Mouse (Mus musculus) forebrain, embryonic 11.5 days (tissue): ENCODE data around the gene Oit1. TPM values are rescaled to one million over a fixed set of nuclear protein-coding genes. Genes with fewer than 3 reads are reported as not detected.

Experiments
- ATAC-seq: fragments of 200-750 bp; cut with Nextera tagmentation; replicated peaks from 2 replicates; pipeline ENCODE4 v1.8.0; 2017; ENCODE audit warnings: moderate TSS enrichment; ENCODE audit not compliant: low FRiP score
- DNase-seq: peaks from one replicate; pipeline ENCODE4 v3.0.0-alpha.2; 2017; ENCODE audit warnings: low spot score
- H3K27ac ChIP-seq: fragments of 300-500 bp; sonication (generic); 2 replicates; pipeline ENCODE4 v1.5.1; 2014; ENCODE audit warnings: low read depth, low read length
- H3K27me3 ChIP-seq: fragments of 300-500 bp; sonication (generic); 2 replicates; pipeline ENCODE4 v1.6.1; 2014; ENCODE audit warnings: mild to moderate bottlenecking, low read length, mixed read lengths; ENCODE audit not compliant: control insufficient read depth, insufficient read depth
- H3K36me3 ChIP-seq: fragments of 300-500 bp; sonication (generic); 2 replicates; pipeline ENCODE4 v1.6.1; 2014; ENCODE audit warnings: mild to moderate bottlenecking, low read length, moderate library complexity, mixed read lengths; ENCODE audit not compliant: control insufficient read depth, insufficient read depth
- H3K4me1 ChIP-seq: fragments of 300-500 bp; sonication (generic); replicated peaks from 2 replicates; pipeline ENCODE4 v1.6.1; 2014; ENCODE audit warnings: low read length, mixed read lengths; ENCODE audit not compliant: control insufficient read depth, insufficient read depth
- H3K4me2 ChIP-seq: fragments of 300-500 bp; sonication (generic); 2 replicates; pipeline ENCODE4 v1.6.1; 2014; ENCODE audit warnings: low read depth, mild to moderate bottlenecking, low read length, moderate library complexity, mixed read lengths; ENCODE audit not compliant: severe bottlenecking
- H3K4me3 ChIP-seq: fragments of 300-500 bp; sonication (generic); 2 replicates; pipeline ENCODE4 v1.5.1; 2014; ENCODE audit warnings: low read depth, low read length
- H3K9ac ChIP-seq: fragments of 300-500 bp; sonication (generic); 2 replicates; pipeline ENCODE4 v1.6.1; 2014; ENCODE audit warnings: low read length
- H3K9me3 ChIP-seq: fragments of 300-500 bp; sonication (generic); 2 replicates; pipeline ENCODE4 v1.6.1; 2016; ENCODE audit warnings: low read length, mixed read lengths; ENCODE audit not compliant: control insufficient read depth
- WGBS: fragments of 180-500 bp; shearing (Covaris S2); extraction: QIAGEN DNeasy Blood & Tissue Kit; methylation state at CpG from one replicate; pipeline ENCODE4 v1.1.7; 2014; 5-methylcytosine and 5-hydroxymethylcytosine counted together
- polyA plus RNA-seq: library from polyadenylated mRNA; unstranded; fragments of >200 nt; fragmentation: Nextera tagmentation; extraction: Ambion mirVana; gene quantifications from 2 replicates; pipeline ENCODE4 v1.2.1, GENCODE M21; 2014

Oit1 gene
- polyA plus RNA-seq, 1 experiment from 2014 or later = not detected

GRCm38 (mm10) chr14:8348927-8349326 lies 29.6 kb downstream of the Oit1 start:
- WGBS = 82% methylated on average over 9 of the region's 9 CpGs
- H3K27me3 ChIP-seq = no peaks in the 10 kb centered on the region
- no peak overlapping the region for H3K4me3 ChIP-seq
- no peak for ATAC-seq
- H3K4me1 ChIP-seq = no peaks in the 10 kb centered on the region
- no peak for DNase-seq
- H3K9me3 ChIP-seq = no peaks in the 10 kb centered on the region
- H3K9ac ChIP-seq = no peak overlapping the region
- H3K27ac ChIP-seq = no peak overlapping the region
- H3K36me3 ChIP-seq = no peaks in the 10 kb centered on the region
- no peak overlapping the region for H3K4me2 ChIP-seq

GRCm38 (mm10) chr14:8346255-8346997 lies 32.1 kb downstream of the Oit1 start:
- H3K9me3 ChIP-seq = no peaks in the 10 kb centered on the region
- DNase-seq (peak; percentile 88), ATAC-seq (peak; percentile 29; the same call in 1 of the 2 replicates)
- H3K36me3 ChIP-seq = no peaks in the 10 kb centered on the region
- no peak overlapping the region for H3K9ac ChIP-seq
- no peaks in the 10 kb centered on the region for H3K27me3 ChIP-seq
- H3K4me3 ChIP-seq = no peak overlapping the region
- 22% methylated on average over 7 of the region's 7 CpGs for WGBS
- no peak overlapping the region for H3K4me2 ChIP-seq
- H3K27ac ChIP-seq = no peak overlapping the region
- no peaks in the 10 kb centered on the region for H3K4me1 ChIP-seq

- H3K4me3 ChIP-seq = no peak overlapping the region
- ATAC-seq (no peak), DNase-seq (no peak)
- H3K4me1 ChIP-seq = no peaks in the 10 kb centered on the region
- no peak overlapping the region for H3K27ac ChIP-seq
- no peak overlapping the region for H3K9ac ChIP-seq
- H3K36me3 ChIP-seq = no peaks in the 10 kb centered on the region
- no peak overlapping the region for H3K4me2 ChIP-seq
- H3K27me3 ChIP-seq = no peaks in the 10 kb centered on the region
- no peaks in the 10 kb centered on the region for H3K9me3 ChIP-seq
- 68% methylated on average over 4 of the region's 4 CpGs for WGBS
These were observed 33.0 kb downstream of the Oit1 start for GRCm38 (mm10) chr14:8345566-8345965.

GRCm38 (mm10) chr14:8342509-8343106 lies 35.9 kb downstream of the Oit1 start:
- Histone ChIP-seq H3K36me3 (no peaks in the 10 kb centered on the region), H3K9ac (no peak overlapping the region), H3K4me1 (no peaks in the 10 kb centered on the region), H3K4me2 (no peak overlapping the region), H3K27ac (no peak overlapping the region), H3K4me3 (no peak overlapping the region), H3K27me3 (no peaks in the 10 kb centered on the region), H3K9me3 (no peaks in the 10 kb centered on the region)
- 81% methylated on average over 4 of the region's 5 CpGs for WGBS
- ATAC-seq = no peak
- DNase-seq = no peak

- Histone ChIP-seq H3K27me3 (no peaks in the 10 kb centered on the region), H3K36me3 (no peaks in the 10 kb centered on the region), H3K4me1 (no peaks in the 10 kb centered on the region), H3K4me3 (no peak overlapping the region), H3K27ac (no peak overlapping the region), H3K4me2 (no peak overlapping the region), H3K9ac (no peak overlapping the region), H3K9me3 (no peaks in the 10 kb centered on the region)
- DNase-seq (no peak), ATAC-seq (no peak)
- WGBS = 76% methylated on average over 4 of the region's 4 CpGs
These were observed 38.3 kb downstream of the Oit1 start for GRCm38 (mm10) chr14:8340226-8340625.

DNA sequence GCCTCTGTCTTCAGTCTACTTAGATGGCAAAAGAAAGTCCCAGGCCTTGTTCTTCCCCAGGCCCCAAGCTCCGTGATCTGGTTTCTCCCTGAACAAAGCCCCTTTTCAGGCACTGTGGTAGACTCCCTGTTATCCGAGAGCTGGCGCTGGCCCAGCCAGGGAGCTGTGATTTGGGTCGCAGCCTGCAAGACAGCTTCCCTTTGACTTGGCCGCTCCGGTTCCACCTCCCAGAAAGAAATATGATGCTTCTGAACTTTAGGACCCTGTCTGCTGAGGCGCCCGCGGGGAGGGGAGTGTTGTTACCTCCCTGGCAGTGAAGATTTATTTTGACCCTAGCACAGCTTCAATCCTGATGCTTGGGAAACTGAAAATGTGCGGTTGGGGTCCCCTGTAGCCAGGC lies 42.6 kb downstream of the Oit1 start:
- no peak for DNase-seq
- H3K27ac ChIP-seq = no peak overlapping the region
- ATAC-seq = no peak

DNA sequence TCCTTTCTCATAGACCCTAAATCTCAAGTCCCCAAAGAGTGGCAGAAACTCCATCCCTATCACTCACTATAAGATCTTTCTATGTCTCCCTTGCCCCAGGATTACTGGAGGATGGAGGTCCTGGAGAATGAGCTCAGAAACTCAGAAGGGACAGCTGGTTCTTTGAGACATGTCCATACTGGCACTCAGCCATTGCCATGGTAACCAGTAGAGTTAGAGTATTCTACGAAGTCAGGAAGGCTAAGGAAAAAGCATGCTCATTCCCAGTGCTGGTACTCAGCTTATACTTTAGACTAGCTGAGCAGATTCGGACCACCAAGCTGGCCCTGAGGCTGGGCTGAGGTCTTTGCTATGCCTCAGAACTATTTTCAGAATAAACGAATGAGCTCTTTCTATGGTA lies 44.0 kb downstream of the Oit1 start:
- no peak overlapping the region for H3K4me3 ChIP-seq
- H3K9ac ChIP-seq = no peak overlapping the region
- no peaks in the 10 kb centered on the region for H3K36me3 ChIP-seq
- 83% methylated on average over 3 of the region's 3 CpGs for WGBS
- H3K27me3 ChIP-seq = no peaks in the 10 kb centered on the region
- H3K27ac ChIP-seq = no peak overlapping the region
- no peak overlapping the region for H3K4me2 ChIP-seq
- H3K4me1 ChIP-seq = 0 out of 2 replicates have a peak, but pooled peaks cover 3% of the 10 kb centered on the region
- H3K9me3 ChIP-seq = no peaks in the 10 kb centered on the region
- ATAC-seq = no peak
- no peak for DNase-seq

More for the DNA sequence above, 42.6 kb downstream of the Oit1 start:
- H3K4me2 ChIP-seq = no peak overlapping the region
- no peak overlapping the region for H3K4me3 ChIP-seq
- WGBS = 64% methylated on average over 10 of the region's 10 CpGs
- no peaks in the 10 kb centered on the region for H3K27me3 ChIP-seq
- H3K4me1 ChIP-seq = no peaks in the 10 kb centered on the region
- H3K9ac ChIP-seq = no peak overlapping the region
- no peaks in the 10 kb centered on the region for H3K36me3 ChIP-seq
- no peaks in the 10 kb centered on the region for H3K9me3 ChIP-seq

- DNase-seq = no peak
- Histone ChIP-seq H3K36me3 (no peaks in the 10 kb centered on the region), H3K9me3 (no peaks in the 10 kb centered on the region), H3K27me3 (no peaks in the 10 kb centered on the region), H3K9ac (no peak overlapping the region), H3K27ac (no peak overlapping the region), H3K4me3 (no peak overlapping the region), H3K4me2 (no peak overlapping the region), H3K4me1 (peaks cover 8% of the 10 kb centered on the region; the same call in 1 of the 2 replicates)
- 86% methylated on average over 11 of the region's 11 CpGs for WGBS
- no peak for ATAC-seq
These were observed 46.0 kb downstream of the Oit1 start for GRCm38 (mm10) chr14:8332314-8333252.
